Mouse (Mus musculus) CH12.LX (cell line): ENCODE measurements at regions not wholly inside any gene's neighbourhood (a gene's known extent, or its start where the extent isn't known, plus 50 kb on each side); places are given as distances from the start of the nearest gene placed in this dataset.

Experiments used
- CHD1 ChIP-seq: IDR thresholded peaks from 2 replicates; pipeline ENCODE4 v1.6.1; 2012; ENCODE audit warnings: low read depth, low read length, improper control_type of control experiment, inconsistent platforms
- CHD2 ChIP-seq: IDR thresholded peaks from 2 replicates; pipeline ENCODE4 v1.6.1; 2011; ENCODE audit warnings: low read length, improper control_type of control experiment
- CTCF ChIP-seq, 2 experiments: IDR thresholded peaks in 1 of 2; conservative IDR thresholded peaks in 1 of 2; 2 replicates each; pipeline ENCODE4 v1.5.1; 2011 to 2012; ENCODE audit warnings: low read depth in 2 of 2, low read length in 2 of 2, improper control_type of control experiment in 1 of 2, inconsistent platforms in 1 of 2, mild to moderate bottlenecking in 1 of 2, moderate library complexity in 1 of 2
- EP300 ChIP-seq: IDR thresholded peaks from 2 replicates; pipeline ENCODE4 v1.6.1; 2011; ENCODE audit warnings: low read length, improper control_type of control experiment
- HCFC1 ChIP-seq: IDR thresholded peaks from 2 replicates; pipeline ENCODE4 v1.6.1; 2012; ENCODE audit warnings: low read depth, mild to moderate bottlenecking, inconsistent platforms, low read length, improper control_type of control experiment
- MAFK ChIP-seq: IDR thresholded peaks from 2 replicates; pipeline ENCODE4 v1.6.1; 2011; ENCODE audit warnings: low read length, improper control_type of control experiment; ENCODE audit not compliant: insufficient replicate concordance
- MAX ChIP-seq: IDR thresholded peaks from 2 replicates; pipeline ENCODE4 v1.6.1; 2011; ENCODE audit warnings: low read length, improper control_type of control experiment
- MEF2A ChIP-seq: IDR thresholded peaks from 2 replicates; pipeline ENCODE4 v1.6.1; 2014; ENCODE audit warnings: low read depth, mild to moderate bottlenecking, inconsistent platforms, low read length, improper control_type of control experiment, borderline replicate concordance
- POLR2A ChIP-seq: IDR thresholded peaks from 2 replicates; pipeline ENCODE4 v1.6.1; 2011; ENCODE audit warnings: low read depth, mild to moderate bottlenecking, improper control_type of control experiment, low read length
- POLR2AphosphoS2 ChIP-seq: IDR thresholded peaks from 2 replicates; pipeline ENCODE4 v1.6.1; 2011; ENCODE audit warnings: low read depth, low read length, improper control_type of control experiment
- USF1 ChIP-seq: IDR thresholded peaks from 2 replicates; pipeline ENCODE4 v1.6.1; 2014; ENCODE audit warnings: low read depth, mild to moderate bottlenecking, inconsistent platforms, low read length, improper control_type of control experiment
- ZC3H11A ChIP-seq: IDR thresholded peaks from 2 replicates; pipeline ENCODE4 v1.6.1; 2012; ENCODE audit warnings: low read depth, mild to moderate bottlenecking, inconsistent platforms, low read length, improper control_type of control experiment
- ZKSCAN1 ChIP-seq: IDR thresholded peaks from 2 replicates; pipeline ENCODE4 v1.6.1; 2012; ENCODE audit warnings: low read depth, inconsistent platforms, low read length, improper control_type of control experiment, borderline replicate concordance
- ZMIZ1 ChIP-seq: IDR thresholded peaks from 2 replicates; pipeline ENCODE4 v1.6.1; 2012; ENCODE audit warnings: low read depth, mild to moderate bottlenecking, inconsistent platforms, low read length, improper control_type of control experiment

DNA sequence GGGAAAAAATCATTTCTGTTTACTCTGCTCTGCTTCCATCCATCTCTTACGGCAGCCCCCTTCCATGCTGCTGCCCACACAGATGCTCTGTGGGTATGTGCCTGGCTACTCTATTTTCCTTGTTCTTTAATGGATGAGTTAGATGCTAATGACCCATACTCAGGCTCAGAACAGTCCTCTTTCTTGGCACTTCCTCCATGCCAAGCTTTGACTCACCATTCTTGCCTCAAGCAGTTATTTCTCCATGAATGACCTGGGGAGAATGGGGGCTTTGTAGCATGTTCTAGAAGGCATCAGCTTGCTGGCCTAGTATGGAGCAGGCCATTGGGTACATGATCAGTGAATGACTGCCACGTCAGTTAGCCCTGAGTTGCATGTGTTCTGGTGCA is 175.9 kb upstream of the Camk1g start:
- no peak for TF ChIP-seq CHD2
- no peak for TF ChIP-seq USF1
- no peak for TF ChIP-seq CTCF (conservative IDR thresholded peaks at IDR 0.05 in 1 of 2, IDR thresholded peaks at IDR 0.05 in 1 of 2; ENCODE audit: low read depth in 2 of 2, low read length in 2 of 2)
- no peak for TF ChIP-seq POLR2A
- TF ChIP-seq MAX = no peak
- no peak for TF ChIP-seq MEF2A
- no peak for TF ChIP-seq POLR2AphosphoS2
- no peak for TF ChIP-seq ZMIZ1
- TF ChIP-seq MAFK = no peak
- no peak for TF ChIP-seq HCFC1
- no peak for TF ChIP-seq ZC3H11A
- TF ChIP-seq EP300 = no peak
- no peak for TF ChIP-seq ZKSCAN1
- no peak for TF ChIP-seq CHD1
